Mouse (Mus musculus): ENCODE data around the gene Zyg11a.
"Not testable (repeated sequence)": the region's sequence is repeated elsewhere in the genome, so short reads cannot be mapped to it uniquely, and the experiment has no call there.

Zyg11a gene

GRCm38 (mm10) chr4:108217332-108218179 is at the start of gene Zyg11a:
Gene Zyg11a (minus strand): TSS chr4:108218048.
- peak in 1 of 2 experiments; percentile 62 for DNase-seq (ENCODE audit: low spot score in 2 of 2)

- no peak for DNase-seq (ENCODE audit: low spot score in 2 of 2)
Measured at GRCm38 (mm10) chr4:108265774-108266173, 47.9 kb upstream of the Zyg11a start.

GRCm38 (mm10) chr4:108253317-108253716 is 35.5 kb upstream of the Zyg11a start:
- DNase-seq (ENCODE audit: low spot score in 2 of 2), result no peak

GRCm38 (mm10) chr4:108250501-108250900 is 32.7 kb upstream of the Zyg11a start:
- no peak for DNase-seq (ENCODE audit: low spot score in 2 of 2)

- DNase-seq (ENCODE audit: low spot score in 2 of 2), result no peak
Measured at GRCm38 (mm10) chr4:108249314-108249713, 31.5 kb upstream of the Zyg11a start.

GRCm38 (mm10) chr4:108233654-108234053 is 15.8 kb upstream of the Zyg11a start:
- DNase-seq (ENCODE audit: low spot score in 2 of 2), result no peak

GRCm38 (mm10) chr4:108225341-108225872 is 7.6 kb upstream of the Zyg11a start:
- DNase-seq (ENCODE audit: low spot score in 2 of 2), result no peak

- no peak for DNase-seq (ENCODE audit: low spot score in 2 of 2)
Measured at GRCm38 (mm10) chr4:108222507-108222906, 4.7 kb upstream of the Zyg11a start.

- no peak for DNase-seq (ENCODE audit: low spot score in 2 of 2)
Measured at GRCm38 (mm10) chr4:108219019-108219418, 1.2 kb upstream of the Zyg11a start.

GRCm38 (mm10) chr4:108213023-108213422 is 4.8 kb downstream of the Zyg11a start:
- no peak for DNase-seq (ENCODE audit: low spot score in 2 of 2)

- no peak for DNase-seq (ENCODE audit: low spot score in 2 of 2)
Measured at GRCm38 (mm10) chr4:108204629-108205028, 13.2 kb downstream of the Zyg11a start.

GRCm38 (mm10) chr4:108199236-108199635 is 18.6 kb downstream of the Zyg11a start:
- no peak for DNase-seq (ENCODE audit: low spot score in 2 of 2)

GRCm38 (mm10) chr4:108196277-108196855 is 21.5 kb downstream of the Zyg11a start:
- no peak for DNase-seq (ENCODE audit: low spot score in 2 of 2)

GRCm38 (mm10) chr4:108192821-108193323 is 25.0 kb downstream of the Zyg11a start:
- no peak for DNase-seq (ENCODE audit: low spot score in 2 of 2)

- no peak for DNase-seq (ENCODE audit: low spot score in 2 of 2)
Measured at GRCm38 (mm10) chr4:108182278-108182677, 35.6 kb downstream of the Zyg11a start.

- no peak for DNase-seq (ENCODE audit: low spot score in 2 of 2)
Measured at GRCm38 (mm10) chr4:108168056-108168455, 49.8 kb downstream of the Zyg11a start.

GRCm38 (mm10) chr4:108166874-108167273 is 51.0 kb downstream of the Zyg11a start:
- no peak for DNase-seq (ENCODE audit: low spot score in 2 of 2)

- no peak for DNase-seq (ENCODE audit: low spot score in 2 of 2)
Measured at GRCm38 (mm10) chr4:108165152-108165895, 52.5 kb downstream of the Zyg11a start, which contains the start of gene Echdc2. Gene Echdc2 (plus strand): TSS chr4:108165437.

GRCm38 (mm10) chr4:108163291-108163690 is 54.6 kb downstream of the Zyg11a start:
- DNase-seq (ENCODE audit: low spot score in 2 of 2), result no peak

- DNase-seq (ENCODE audit: low spot score in 2 of 2), result no peak
Measured at GRCm38 (mm10) chr4:108161936-108162335, 55.9 kb downstream of the Zyg11a start.

- not testable (repeated sequence) for DNase-seq (ENCODE audit: low spot score in 2 of 2)
Measured at GRCm38 (mm10) chr4:108155141-108155540, 62.7 kb downstream of the Zyg11a start.

- not testable (repeated sequence) for DNase-seq (ENCODE audit: low spot score in 2 of 2)
Measured at GRCm38 (mm10) chr4:108145554-108145953, 72.3 kb downstream of the Zyg11a start.
